Mouse (Mus musculus): ENCODE data around the gene Prkd2. TPM values are rescaled to one million over a fixed set of nuclear protein-coding genes. Genes with fewer than 3 reads are reported as not detected.

Gene Prkd2
- polyA plus RNA-seq, 1 experiment from 2014 or later: 8.4 TPM

GRCm38 (mm10) chr7:16820271-16820763 is 22.4 kb upstream of the Prkd2 start:
- Histone ChIP-seq H3K36me3 (ENCODE audit: control insufficient read depth, insufficient read depth, low read length) (peaks cover 15% of the 10 kb centered on the region), H3K9ac (ENCODE audit: low read depth, low read length) (peak overlapping the region; percentile 53), H3K4me1 (replicated peaks; ENCODE audit: control insufficient read depth, insufficient read depth, low read length) (peaks cover 58% of the 10 kb centered on the region), H3K27ac (ENCODE audit: low read depth, low read length) (peak overlapping the region; percentile 66), H3K9me3 (ENCODE audit: control insufficient read depth, low read length) (no peaks in the 10 kb centered on the region), H3K4me3 (ENCODE audit: low read depth, low read length) (no peak overlapping the region), H3K27me3 (replicated peaks; ENCODE audit: control insufficient read depth, insufficient read depth, low read length) (no peaks in the 10 kb centered on the region), H3K4me2 (peak overlapping the region; percentile 53)
- DNase-seq (ENCODE audit: low spot score): no peak
- WGBS: 42% methylated on average over 5 of the region's 5 CpGs
- 0 out of 2 replicates have a peak, but pooled peaks have one; percentile 0 for ATAC-seq (replicated peaks; ENCODE audit: low FRiP score)

- Histone ChIP-seq H3K4me2 (peak overlapping the region; percentile 53; the same call in 1 of the 2 replicates), H3K27me3 (replicated peaks; ENCODE audit: control insufficient read depth, insufficient read depth, low read length) (no peaks in the 10 kb centered on the region), H3K27ac (ENCODE audit: low read depth, low read length) (no peak overlapping the region), H3K9ac (ENCODE audit: low read depth, low read length) (peak overlapping the region; percentile 21; the same call in 1 of the 2 replicates), H3K36me3 (ENCODE audit: control insufficient read depth, insufficient read depth, low read length) (peaks cover 21% of the 10 kb centered on the region), H3K4me1 (replicated peaks; ENCODE audit: control insufficient read depth, insufficient read depth, low read length) (peaks cover 59% of the 10 kb centered on the region), H3K9me3 (ENCODE audit: control insufficient read depth, low read length) (no peaks in the 10 kb centered on the region), H3K4me3 (ENCODE audit: low read depth, low read length) (peak overlapping the region; percentile 5; the same call in 1 of the 2 replicates)
- no peak for DNase-seq (ENCODE audit: low spot score)
- WGBS: 46% methylated on average over 3 of the region's 3 CpGs
- no peak for ATAC-seq (replicated peaks; ENCODE audit: low FRiP score)
Observed at GRCm38 (mm10) chr7:16821091-16821490, 21.6 kb upstream of the Prkd2 start.

GRCm38 (mm10) chr7:16821669-16822101 is 21.0 kb upstream of the Prkd2 start:
- no peak for DNase-seq (ENCODE audit: low spot score)
- H3K36me3 ChIP-seq (ENCODE audit: control insufficient read depth, insufficient read depth, low read length): peaks cover 27% of the 10 kb centered on the region
- H3K27ac ChIP-seq (ENCODE audit: low read depth, low read length): no peak overlapping the region
- WGBS: 84% methylated on average over 4 of the region's 4 CpGs
- no peak overlapping the region for H3K9ac ChIP-seq (ENCODE audit: low read depth, low read length)
- H3K27me3 ChIP-seq (replicated peaks; ENCODE audit: control insufficient read depth, insufficient read depth, low read length): no peaks in the 10 kb centered on the region
- H3K4me2 ChIP-seq: no peak overlapping the region
- H3K4me1 ChIP-seq (replicated peaks; ENCODE audit: control insufficient read depth, insufficient read depth, low read length): peaks cover 65% of the 10 kb centered on the region
- H3K4me3 ChIP-seq (ENCODE audit: low read depth, low read length): no peak overlapping the region
- H3K9me3 ChIP-seq (ENCODE audit: control insufficient read depth, low read length): no peaks in the 10 kb centered on the region
- no peak for ATAC-seq (replicated peaks; ENCODE audit: low FRiP score)

DNA sequence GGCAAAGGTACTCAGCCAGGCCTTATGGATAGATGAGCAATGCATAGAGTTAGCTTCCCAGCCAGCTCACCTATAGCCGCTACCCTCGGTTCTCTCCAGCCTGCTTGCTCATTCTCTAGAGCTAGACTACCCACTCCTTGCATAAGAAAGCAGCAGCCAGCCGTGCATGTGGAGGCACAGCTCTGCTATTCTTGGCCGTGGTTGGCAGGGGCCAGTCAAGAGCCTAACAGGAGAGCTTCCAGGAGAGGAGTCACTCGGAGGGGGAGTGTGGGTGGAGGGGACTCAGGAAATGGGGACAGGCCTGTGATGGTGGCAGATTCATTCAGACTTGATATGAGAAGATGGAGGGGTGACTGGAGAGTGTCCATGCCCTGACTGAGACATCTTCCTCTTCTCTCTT is 19.0 kb upstream of the Prkd2 start:
- Histone ChIP-seq H3K4me1 (replicated peaks; ENCODE audit: control insufficient read depth, insufficient read depth, low read length) (peaks cover 55% of the 10 kb centered on the region), H3K27ac (ENCODE audit: low read depth, low read length) (no peak overlapping the region)

DNA sequence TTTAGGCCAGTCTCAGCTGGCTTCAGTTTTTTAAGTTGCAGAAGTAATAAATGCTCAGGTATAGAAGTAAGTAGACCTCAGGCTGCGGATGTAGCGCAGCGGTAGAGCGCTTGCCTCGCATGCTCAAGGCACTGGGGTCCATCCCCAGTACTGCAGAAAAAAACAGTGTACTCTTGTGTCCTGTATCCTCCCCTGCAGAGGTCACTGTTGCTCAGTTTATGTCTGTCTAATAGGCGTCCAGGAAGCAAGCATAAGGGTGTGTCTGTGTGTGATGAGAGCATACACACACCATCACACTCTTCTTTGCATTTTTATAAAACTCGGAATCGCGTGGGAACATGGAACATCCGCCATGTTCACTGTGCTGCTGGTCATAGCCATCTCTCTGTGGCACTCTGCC is 16.9 kb upstream of the Prkd2 start:
- Histone ChIP-seq H3K36me3 (ENCODE audit: control insufficient read depth, insufficient read depth, low read length) (peaks cover 66% of the 10 kb centered on the region), H3K27me3 (replicated peaks; ENCODE audit: control insufficient read depth, insufficient read depth, low read length) (no peaks in the 10 kb centered on the region), H3K27ac (ENCODE audit: low read depth, low read length) (no peak overlapping the region), H3K9ac (ENCODE audit: low read depth, low read length) (no peak overlapping the region), H3K4me1 (replicated peaks; ENCODE audit: control insufficient read depth, insufficient read depth, low read length) (peaks cover 36% of the 10 kb centered on the region), H3K4me2 (no peak overlapping the region), H3K4me3 (ENCODE audit: low read depth, low read length) (no peak overlapping the region), H3K9me3 (ENCODE audit: control insufficient read depth, low read length) (no peaks in the 10 kb centered on the region)
- DNase-seq (ENCODE audit: low spot score) (no peak), ATAC-seq (replicated peaks; ENCODE audit: low FRiP score) (peak; percentile 72)
- 80% methylated on average over 10 of the region's 10 CpGs for WGBS

More for the DNA sequence above, 19.0 kb upstream of the Prkd2 start:
- H3K9me3 ChIP-seq (ENCODE audit: control insufficient read depth, low read length): no peaks in the 10 kb centered on the region
- H3K36me3 ChIP-seq (ENCODE audit: control insufficient read depth, insufficient read depth, low read length): peaks cover 47% of the 10 kb centered on the region
- no peak overlapping the region for H3K4me2 ChIP-seq
- no peak overlapping the region for H3K9ac ChIP-seq (ENCODE audit: low read depth, low read length)
- WGBS: 78% methylated on average over 5 of the region's 5 CpGs
- no peak for ATAC-seq (replicated peaks; ENCODE audit: low FRiP score)
- no peaks in the 10 kb centered on the region for H3K27me3 ChIP-seq (replicated peaks; ENCODE audit: control insufficient read depth, insufficient read depth, low read length)
- no peak overlapping the region for H3K4me3 ChIP-seq (ENCODE audit: low read depth, low read length)
- no peak for DNase-seq (ENCODE audit: low spot score)

- DNase-seq (ENCODE audit: low spot score): no peak
- no peak overlapping the region for H3K4me3 ChIP-seq (ENCODE audit: low read depth, low read length)
- no peak overlapping the region for H3K4me2 ChIP-seq
- H3K9me3 ChIP-seq (ENCODE audit: control insufficient read depth, low read length): no peaks in the 10 kb centered on the region
- H3K9ac ChIP-seq (ENCODE audit: low read depth, low read length): peak overlapping the region; percentile 40; the same call in 1 of the 2 replicates
- H3K4me1 ChIP-seq (replicated peaks; ENCODE audit: control insufficient read depth, insufficient read depth, low read length): peaks cover 29% of the 10 kb centered on the region
- H3K27me3 ChIP-seq (replicated peaks; ENCODE audit: control insufficient read depth, insufficient read depth, low read length): no peaks in the 10 kb centered on the region
- no peak for ATAC-seq (replicated peaks; ENCODE audit: low FRiP score)
- no peak overlapping the region for H3K27ac ChIP-seq (ENCODE audit: low read depth, low read length)
- H3K36me3 ChIP-seq (ENCODE audit: control insufficient read depth, insufficient read depth, low read length): peaks cover 73% of the 10 kb centered on the region
- 59% methylated on average over 5 of the region's 5 CpGs for WGBS
Observed at GRCm38 (mm10) chr7:16826571-16826970, 16.1 kb upstream of the Prkd2 start.

DNA sequence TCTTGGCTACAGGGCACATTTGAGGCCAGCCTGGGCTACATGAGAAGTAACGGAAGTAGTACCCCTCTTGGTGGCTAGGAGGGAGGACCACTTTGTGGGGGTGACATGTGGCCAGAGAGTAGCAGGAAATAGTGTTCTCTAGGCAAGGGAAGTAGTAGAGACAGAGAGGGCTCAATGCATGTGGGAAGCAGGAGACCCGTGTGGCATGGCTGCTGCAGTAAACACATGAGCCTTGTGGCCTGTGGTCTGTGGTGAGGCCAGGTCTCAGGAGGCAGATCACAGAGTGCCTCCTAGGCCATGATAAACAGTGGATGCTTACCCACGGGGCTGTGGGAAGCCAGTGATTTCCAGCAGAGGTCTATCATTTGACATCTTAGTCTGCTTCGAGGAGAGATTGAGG is 15.4 kb upstream of the Prkd2 start:
- 58% methylated on average over 4 of the region's 4 CpGs for WGBS
- ATAC-seq (replicated peaks; ENCODE audit: low FRiP score): no peak

GRCm38 (mm10) chr7:16830449-16830848 is 12.3 kb upstream of the Prkd2 start:
- WGBS: 76% methylated on average over 9 of the region's 9 CpGs
- no peak overlapping the region for H3K4me2 ChIP-seq
- no peak for ATAC-seq (replicated peaks; ENCODE audit: low FRiP score)
- H3K9me3 ChIP-seq (ENCODE audit: control insufficient read depth, low read length): no peaks in the 10 kb centered on the region
- no peak overlapping the region for H3K27ac ChIP-seq (ENCODE audit: low read depth, low read length)
- no peak overlapping the region for H3K4me3 ChIP-seq (ENCODE audit: low read depth, low read length)
- DNase-seq (ENCODE audit: low spot score): no peak
- H3K36me3 ChIP-seq (ENCODE audit: control insufficient read depth, insufficient read depth, low read length): peaks cover 85% of the 10 kb centered on the region
- H3K9ac ChIP-seq (ENCODE audit: low read depth, low read length): no peak overlapping the region
- H3K27me3 ChIP-seq (replicated peaks; ENCODE audit: control insufficient read depth, insufficient read depth, low read length): no peaks in the 10 kb centered on the region
- H3K4me1 ChIP-seq (replicated peaks; ENCODE audit: control insufficient read depth, insufficient read depth, low read length): peaks cover 18% of the 10 kb centered on the region

More for the DNA sequence above, 15.4 kb upstream of the Prkd2 start:
- no peak for DNase-seq (ENCODE audit: low spot score)
- Histone ChIP-seq H3K27me3 (replicated peaks; ENCODE audit: control insufficient read depth, insufficient read depth, low read length) (no peaks in the 10 kb centered on the region), H3K4me3 (ENCODE audit: low read depth, low read length) (no peak overlapping the region), H3K4me2 (no peak overlapping the region), H3K4me1 (replicated peaks; ENCODE audit: control insufficient read depth, insufficient read depth, low read length) (peaks cover 23% of the 10 kb centered on the region), H3K9me3 (ENCODE audit: control insufficient read depth, low read length) (no peaks in the 10 kb centered on the region), H3K36me3 (ENCODE audit: control insufficient read depth, insufficient read depth, low read length) (peaks cover 80% of the 10 kb centered on the region), H3K9ac (ENCODE audit: low read depth, low read length) (0 out of 2 replicates have a peak overlapping the region, but pooled peaks have one; percentile 14), H3K27ac (ENCODE audit: low read depth, low read length) (peak overlapping the region; percentile 32; the same call in 1 of the 2 replicates)

Data from liver, embryonic 11.5 days (tissue).